Mouse (Mus musculus): ENCODE measurements around the gene Htra1.

The Htra1 gene

GRCm38 (mm10) chr7:130935793-130936471 is at the start of gene Htra1:
Htra1 (plus strand) TSS chr7:130936111.
- peak in 1 of 2 experiments; percentile 64 for DNase-seq (ENCODE audit: low spot score in 2 of 2)

GRCm38 (mm10) chr7:130886246-130886645 is 49.7 kb upstream of the Htra1 start:
- DNase-seq (ENCODE audit: low spot score in 2 of 2): no peak

- DNase-seq (ENCODE audit: low spot score in 2 of 2): peak in 1 of 2 experiments; percentile 61
These were observed 48.0 kb upstream of the Htra1 start for GRCm38 (mm10) chr7:130887946-130888345.

- no peak for DNase-seq (ENCODE audit: low spot score in 2 of 2)
These were observed 45.0 kb upstream of the Htra1 start for GRCm38 (mm10) chr7:130890871-130891270.

GRCm38 (mm10) chr7:130892973-130893372 is 42.9 kb upstream of the Htra1 start:
- DNase-seq (ENCODE audit: low spot score in 2 of 2): peak in 1 of 2 experiments; percentile 82

- no peak for DNase-seq (ENCODE audit: low spot score in 2 of 2)
These were observed 40.8 kb upstream of the Htra1 start for GRCm38 (mm10) chr7:130894931-130895617.

GRCm38 (mm10) chr7:130895618-130895945 is 40.3 kb upstream of the Htra1 start:
- DNase-seq (ENCODE audit: low spot score in 2 of 2): no peak

GRCm38 (mm10) chr7:130896064-130896463 is 39.8 kb upstream of the Htra1 start:
- DNase-seq (ENCODE audit: low spot score in 2 of 2): peak in 1 of 2 experiments; percentile 66

GRCm38 (mm10) chr7:130897201-130897600 is 38.7 kb upstream of the Htra1 start:
- DNase-seq (ENCODE audit: low spot score in 2 of 2): no peak

GRCm38 (mm10) chr7:130898373-130898772 is 37.5 kb upstream of the Htra1 start:
- no peak for DNase-seq (ENCODE audit: low spot score in 2 of 2)

GRCm38 (mm10) chr7:130900233-130900848 is 35.6 kb upstream of the Htra1 start:
- no peak for DNase-seq (ENCODE audit: low spot score in 2 of 2)

- DNase-seq (ENCODE audit: low spot score in 2 of 2): no peak
These were observed 33.0 kb upstream of the Htra1 start for GRCm38 (mm10) chr7:130902929-130903328.

GRCm38 (mm10) chr7:130903505-130904074 is 32.3 kb upstream of the Htra1 start:
- peak in 1 of 2 experiments; percentile 67 for DNase-seq (ENCODE audit: low spot score in 2 of 2)

- no peak for DNase-seq (ENCODE audit: low spot score in 2 of 2)
These were observed 31.1 kb upstream of the Htra1 start for GRCm38 (mm10) chr7:130904571-130905365.

GRCm38 (mm10) chr7:130910841-130911240 is 25.1 kb upstream of the Htra1 start:
- no peak for DNase-seq (ENCODE audit: low spot score in 2 of 2)

GRCm38 (mm10) chr7:130914693-130915363 is 21.1 kb upstream of the Htra1 start:
- peak in 1 of 2 experiments; percentile 65 for DNase-seq (ENCODE audit: low spot score in 2 of 2)

- DNase-seq (ENCODE audit: low spot score in 2 of 2): peak in 1 of 2 experiments; percentile 49
These were observed 17.7 kb upstream of the Htra1 start for GRCm38 (mm10) chr7:130918260-130918659.

- DNase-seq (ENCODE audit: low spot score in 2 of 2): peak in 1 of 2 experiments; percentile 57
These were observed 12.8 kb upstream of the Htra1 start for GRCm38 (mm10) chr7:130922981-130923731.

GRCm38 (mm10) chr7:130930401-130930800 is 5.5 kb upstream of the Htra1 start:
- no peak for DNase-seq (ENCODE audit: low spot score in 2 of 2)

GRCm38 (mm10) chr7:130932921-130933320 is 3.0 kb upstream of the Htra1 start:
- DNase-seq (ENCODE audit: low spot score in 2 of 2): no peak

Data from left cerebral cortex, adult 9 months (tissue).